8 mouse cellular contexts compared by ENCODE assay signal in genomic region chr9:106684918-106685248, GRCm38 (mm10). TPM values are rescaled to one million over a fixed set of nuclear protein-coding genes. Genes with fewer than 3 reads are reported as not detected.
DNase-seq lines count a peak whose midpoint lies in the region; ATAC-seq and TF ChIP-seq lines count a peak whose summit lies in the region.

No protein-coding gene starts in this region.

- 2% methylated on average over 14 of the region's 14 CpGs for WGBS in heart, embryonic 10.5 days
- 7% methylated on average over 11 of the region's 14 CpGs for WGBS in forebrain, embryonic 14.5 days
- 2% methylated on average over 12 of the region's 14 CpGs for WGBS in limb, embryonic 15.5 days
- 2% methylated on average over 14 of the region's 14 CpGs for WGBS in olfactory bulb, adult 2 months

- peaks cover 23% of the 10 kb centered on the region for H3K36me3 ChIP-seq in heart, embryonic 10.5 days
- H3K36me3 ChIP-seq in ES-E14 (ENCODE audit: control insufficient read depth, insufficient read depth, low read length, poor library complexity, severe bottlenecking): peaks cover 16% of the 10 kb centered on the region
- H3K36me3 ChIP-seq in forebrain, embryonic 14.5 days (ENCODE audit: control insufficient read depth, insufficient read depth, low read length): peaks cover 4% of the 10 kb centered on the region
- peaks cover 22% of the 10 kb centered on the region for H3K36me3 ChIP-seq in limb, embryonic 15.5 days

- H3K4me1 ChIP-seq in heart, embryonic 10.5 days: peaks cover 24% of the 10 kb centered on the region
- peaks cover 2 to 14% of the 10 kb centered on the region in 2 experiments; a peak in 2 of 4 replicates for H3K4me1 ChIP-seq in ES-E14 (ENCODE audit: control insufficient read depth in 2 of 2, insufficient read depth in 2 of 2, low read length in 2 of 2, poor library complexity in 1 of 2)
- peaks cover 8% of the 10 kb centered on the region; the same call in 1 of the 2 replicates for H3K4me1 ChIP-seq in forebrain, embryonic 14.5 days (ENCODE audit: control insufficient read depth, insufficient read depth, low read length)
- peaks cover 24% of the 10 kb centered on the region for H3K4me1 ChIP-seq in limb, embryonic 15.5 days
- H3K4me1 ChIP-seq in olfactory bulb, adult 2 months (ENCODE audit: control insufficient read depth, insufficient read depth, low read length): peaks cover 28% of the 10 kb centered on the region

- in situ Hi-C loops in ES-E14 (cut with MboI; ENCODE audit: low sequenced_read_pairs in 2 of 2, unreplicated experiment in 2 of 2): no loop called here

- peak overlapping the region; percentile 96 for H3K4me2 ChIP-seq in forebrain, embryonic 14.5 days (ENCODE audit: low read length)
- peak overlapping the region; percentile 88 for H3K4me2 ChIP-seq in limb, embryonic 15.5 days

- 0 out of 2 replicates have a peak, but pooled peaks have one; percentile 1 for ATAC-seq in forebrain, embryonic 14.5 days
- ATAC-seq in limb, embryonic 15.5 days (ENCODE audit: insufficient number of reproducible peaks, low FRiP score, low TSS enrichment, low read depth): no peak

- H3K4me3 ChIP-seq in heart, embryonic 10.5 days: peak overlapping the region; percentile 97
- H3K4me3 ChIP-seq in ES-E14 (ENCODE audit: insufficient read depth in 1 of 2, low read depth in 1 of 2, low read length in 2 of 2, poor library complexity in 1 of 2, severe bottlenecking in 1 of 2): peak overlapping the region; percentile 83 to 85
- peak overlapping the region; percentile 73 for H3K4me3 ChIP-seq in forebrain, embryonic 14.5 days (ENCODE audit: low read depth, low read length)
- peak overlapping the region; percentile 62 for H3K4me3 ChIP-seq in limb, embryonic 15.5 days
- peak overlapping the region; percentile 94 for H3K4me3 ChIP-seq in olfactory bulb, adult 2 months (ENCODE audit: insufficient read depth, low read depth, low read length)

- no peak for TF ChIP-seq POLR2A in olfactory bulb, adult 2 months (IDR thresholded peaks at IDR 0.05; ENCODE audit: insufficient read depth, low read depth, low read length)

- H3K9ac ChIP-seq in ES-E14 (ENCODE audit: insufficient read depth, low read depth, low read length, poor library complexity, severe bottlenecking): peak overlapping the region; percentile 85
- H3K9ac ChIP-seq in forebrain, embryonic 14.5 days (ENCODE audit: low read length): peak overlapping the region; percentile 75
- H3K9ac ChIP-seq in limb, embryonic 15.5 days: peak overlapping the region; percentile 86

- TF ChIP-seq CTCF in olfactory bulb, adult 2 months (IDR thresholded peaks at IDR 0.05; ENCODE audit: insufficient read depth, low read depth, low read length): no peak

- no peaks in the 10 kb centered on the region for H3K9me3 ChIP-seq in heart, embryonic 10.5 days
- H3K9me3 ChIP-seq in ES-E14 (ENCODE audit: control insufficient read depth, insufficient read depth, low read depth, low read length): no peaks in the 10 kb centered on the region
- H3K9me3 ChIP-seq in forebrain, embryonic 14.5 days (replicated peaks; ENCODE audit: control insufficient read depth, low read length): no peaks in the 10 kb centered on the region
- H3K9me3 ChIP-seq in limb, embryonic 15.5 days: no peaks in the 10 kb centered on the region

- H3K27me3 ChIP-seq in heart, embryonic 10.5 days (ENCODE audit: insufficient read depth, poor library complexity, severe bottlenecking): no peaks in the 10 kb centered on the region
- H3K27me3 ChIP-seq in forebrain, embryonic 14.5 days (replicated peaks; ENCODE audit: control insufficient read depth, insufficient read depth, low read length): no peaks in the 10 kb centered on the region
- H3K27me3 ChIP-seq in limb, embryonic 15.5 days: no peaks in the 10 kb centered on the region

- DNase-seq in heart, embryonic 10.5 days (ENCODE audit: low spot score): no peak
- DNase-seq in heart, adult 8-10 months (ENCODE audit: low spot score): no peak
- no peak for DNase-seq in ES-E14 (ENCODE audit: low read depth, low spot score)
- DNase-seq in forebrain, embryonic 14.5 days (ENCODE audit: low spot score): no peak
- DNase-seq in frontal cortex, postnatal 36 days (ENCODE audit: low spot score in 2 of 2): no peak
- no peak for DNase-seq in urinary bladder, postnatal 25 days (ENCODE audit: low spot score)

- peak overlapping the region; percentile 92 for H3K27ac ChIP-seq in heart, embryonic 10.5 days
- H3K27ac ChIP-seq in ES-E14 (ENCODE audit: insufficient read depth, low read depth, low read length, poor library complexity, severe bottlenecking): no peak overlapping the region
- H3K27ac ChIP-seq in forebrain, embryonic 14.5 days (ENCODE audit: low read depth, low read length): no peak overlapping the region
- peak overlapping the region; percentile 87 for H3K27ac ChIP-seq in limb, embryonic 15.5 days
- peak overlapping the region; percentile 61 for H3K27ac ChIP-seq in olfactory bulb, adult 2 months (ENCODE audit: insufficient read depth, low read depth, low read length)

TF ChIP-seq in ES-E14, 5 proteins besides CTCF, POLR2A, EP300 and RAD21:
- TF ChIP-seq CHD2 (IDR thresholded peaks at IDR 0.05; ENCODE audit: low read depth, low read length): no peak
- TF ChIP-seq HCFC1 (IDR thresholded peaks at IDR 0.05; ENCODE audit: borderline replicate concordance, insufficient read depth, low read length): no peak
- TF ChIP-seq ZC3H11A (IDR thresholded peaks at IDR 0.05; ENCODE audit: borderline replicate concordance, low read depth, low read length): no peak
- no peak for TF ChIP-seq ZNF384 (IDR thresholded peaks at IDR 0.05; ENCODE audit: low read depth, low read length)
- TF ChIP-seq MAFK (IDR thresholded peaks at IDR 0.05; ENCODE audit: insufficient read depth, low read depth, low read length): no peak

RNA-seq across cellular contexts. Expression of gene Tex264, which starts 0.8 kb away (rescaled TPM):
- 36.7 and 38.7 TPM in 2 replicates for polyA plus RNA-seq in heart, embryonic 10.5 days (2016; fragmentation: Nextera tagmentation; extraction: Ambion mirVana)
- 10 to 100 TPM; 46.0 to 53.2 (median 47.4) TPM for total RNA-seq in heart, adult 8-10 months (2022)
- 65.9 and 70.5 TPM in 2 replicates for total RNA-seq in ES-E14 (2012; rRNA removed)
- 41.3 and 52.1 TPM in 2 replicates for polyA plus RNA-seq in forebrain, embryonic 14.5 days (2014; fragmentation: Nextera tagmentation; extraction: Ambion mirVana)
- polyA plus RNA-seq in limb, embryonic 15.5 days (2015; fragmentation: Nextera tagmentation; extraction: Ambion mirVana): 72.9 and 79.5 TPM in 2 replicates
- not detected in 2 replicates for polyA plus RNA-seq in olfactory bulb, adult 2 months (2012; ENCODE audit: insufficient read depth, insufficient read length, low replicate concordance, missing spikeins)

RNA-seq across cellular contexts. Expression of gene Grm2, which starts 29.0 kb away (rescaled TPM):
- polyA plus RNA-seq in heart, embryonic 10.5 days (2016; fragmentation: Nextera tagmentation; extraction: Ambion mirVana): 0.21 TPM in 1 of 2 replicates, not detected in the other
- total RNA-seq in heart, adult 8-10 months (2022): not detected
- 0.95 and 1.7 TPM in 2 replicates for total RNA-seq in ES-E14 (2012; rRNA removed)
- polyA plus RNA-seq in forebrain, embryonic 14.5 days (2014; fragmentation: Nextera tagmentation; extraction: Ambion mirVana): 6.7 and 10.4 TPM in 2 replicates
- polyA plus RNA-seq in limb, embryonic 15.5 days (2015; fragmentation: Nextera tagmentation; extraction: Ambion mirVana): 0.06 and 0.09 TPM in 2 replicates
- not detected in 2 replicates for polyA plus RNA-seq in olfactory bulb, adult 2 months (2012; ENCODE audit: insufficient read depth, insufficient read length, low replicate concordance, missing spikeins)

RNA-seq across cellular contexts. Expression of gene Iqcf6, which starts 58.5 kb away (rescaled TPM):
- not detected in 2 replicates for polyA plus RNA-seq in heart, embryonic 10.5 days (2016; fragmentation: Nextera tagmentation; extraction: Ambion mirVana)
- total RNA-seq in heart, adult 8-10 months (2022): not detected
- total RNA-seq in ES-E14 (2012; rRNA removed): 0.53 TPM in 1 of 2 replicates, not detected in the other
- not detected in 2 replicates for polyA plus RNA-seq in forebrain, embryonic 14.5 days (2014; fragmentation: Nextera tagmentation; extraction: Ambion mirVana)
- polyA plus RNA-seq in limb, embryonic 15.5 days (2015; fragmentation: Nextera tagmentation; extraction: Ambion mirVana): not detected in 2 replicates
- not detected in 2 replicates for polyA plus RNA-seq in olfactory bulb, adult 2 months (2012; ENCODE audit: insufficient read depth, insufficient read length, low replicate concordance, missing spikeins)

Comparison
In these comparisons a context has a peak if more than half of its experiments do, and no peak if none do; other contexts are left out.
1. H3K27ac ChIP-seq: peak in heart, embryonic 10.5 days (single experiment), limb, embryonic 15.5 days (single experiment) and olfactory bulb, adult 2 months (single experiment); none in ES-E14 (single experiment) and forebrain, embryonic 14.5 days (single experiment).
2. RNA of gene Tex264, which starts 0.8 kb away (polyA plus RNA-seq): 72.9 to 79.5 TPM in limb, embryonic 15.5 days, 41.3 to 52.1 TPM in forebrain, embryonic 14.5 days and 36.7 to 38.7 TPM in heart, embryonic 10.5 days; not detected in olfactory bulb, adult 2 months; every median in the first group is over 10 times any median in the second.
3. Peak in every context shown above with its lines, with median percentiles within 50 percentile points of each other: H3K4me3 ChIP-seq and H3K9ac ChIP-seq.